Mouse (Mus musculus) bone marrow, adult 2 months (tissue): ENCODE measurements around the gene Robo1.

ENCODE experiments used
- CTCF ChIP-seq: fragments of 200-500 bp; IDR thresholded peaks from 2 replicates; pipeline ENCODE4 v1.5.1; 2011; ENCODE audit warnings: low read length, control low read depth; ENCODE audit not compliant: control insufficient read depth, insufficient read depth
- POLR2A ChIP-seq: fragments of 200-500 bp; IDR thresholded peaks from 2 replicates; pipeline ENCODE4 v1.6.1; 2011; ENCODE audit warnings: low read depth, mild to moderate bottlenecking, control low read depth, low read length, borderline replicate concordance; ENCODE audit not compliant: control insufficient read depth

DNA sequence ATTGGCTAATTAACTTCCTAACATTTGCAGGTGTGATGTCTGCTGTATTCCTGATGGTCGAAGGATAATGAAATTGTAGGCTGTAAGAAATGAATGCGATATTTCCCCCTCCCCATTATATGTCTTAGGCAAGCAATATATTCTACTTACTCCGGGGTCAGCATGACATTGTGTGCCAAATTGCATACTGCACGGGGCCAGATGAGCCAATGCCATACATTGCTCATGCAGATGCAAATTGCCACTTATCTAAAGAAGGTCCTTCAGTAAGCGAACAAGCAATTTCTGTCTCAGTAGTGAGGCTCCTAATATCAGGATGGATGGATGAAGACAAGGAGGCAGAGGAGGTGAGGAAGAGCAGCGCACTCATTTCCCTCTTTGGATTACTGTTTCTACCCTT is 474.1 kb downstream of the Robo1 start:
- TF ChIP-seq CTCF (no peak), POLR2A (no peak)
